Mouse (Mus musculus): ENCODE measurements at regions not wholly inside any gene's neighbourhood (a gene's known extent, or its start where the extent isn't known, plus 50 kb on each side); places are given as distances from the start of the nearest gene placed in this dataset.

- H3K27me3 ChIP-seq (ENCODE audit: control insufficient read depth, insufficient read depth, low read length): no peaks in the 10 kb centered on the region
These were observed 132.9 kb upstream of the Abca1 start for GRCm38 (mm10) chr4:53292606-53293005.

GRCm38 (mm10) chr4:53277741-53278525, 118.2 kb upstream of the Abca1 start:
- Histone ChIP-seq H3K9me3 (ENCODE audit: control insufficient read depth, low read length) (no peaks in the 10 kb centered on the region), H3K9ac (replicated peaks; ENCODE audit: low read depth, low read length) (no peak overlapping the region), H3K27me3 (ENCODE audit: control insufficient read depth, insufficient read depth, low read length) (no peaks in the 10 kb centered on the region), H3K27ac (ENCODE audit: low read depth, low read length) (no peak overlapping the region), H3K4me2 (ENCODE audit: low read depth, low read length) (no peak overlapping the region), H3K4me3 (ENCODE audit: low read depth, low read length) (no peak overlapping the region), H3K36me3 (ENCODE audit: control insufficient read depth, insufficient read depth, low read length) (no peaks in the 10 kb centered on the region), H3K4me1 (ENCODE audit: control insufficient read depth, insufficient read depth, low read length) (no peaks in the 10 kb centered on the region)
- no peak for ATAC-seq (ENCODE audit: low read depth)
- WGBS: 51% methylated on average over 12 of the region's 12 CpGs

More at GRCm38 (mm10) chr4:53292606-53293005, 132.9 kb upstream of the Abca1 start:
- H3K4me1 ChIP-seq (ENCODE audit: control insufficient read depth, insufficient read depth, low read length): no peaks in the 10 kb centered on the region
- H3K4me3 ChIP-seq (ENCODE audit: low read depth, low read length): no peak overlapping the region
- ATAC-seq (ENCODE audit: low read depth): no peak
- H3K36me3 ChIP-seq (ENCODE audit: control insufficient read depth, insufficient read depth, low read length): no peaks in the 10 kb centered on the region
- H3K9me3 ChIP-seq (ENCODE audit: control insufficient read depth, low read length): no peaks in the 10 kb centered on the region
- 93% methylated on average over 3 of the region's 3 CpGs for WGBS
- no peak overlapping the region for H3K4me2 ChIP-seq (ENCODE audit: low read depth, low read length)
- H3K27ac ChIP-seq (ENCODE audit: low read depth, low read length): no peak overlapping the region
- H3K9ac ChIP-seq (replicated peaks; ENCODE audit: low read depth, low read length): no peak overlapping the region

GRCm38 (mm10) chr4:53270433-53270832, 110.7 kb upstream of the Abca1 start:
- Histone ChIP-seq H3K9me3 (ENCODE audit: control insufficient read depth, low read length) (no peaks in the 10 kb centered on the region), H3K9ac (replicated peaks; ENCODE audit: low read depth, low read length) (no peak overlapping the region), H3K36me3 (ENCODE audit: control insufficient read depth, insufficient read depth, low read length) (no peaks in the 10 kb centered on the region), H3K27ac (ENCODE audit: low read depth, low read length) (no peak overlapping the region), H3K4me3 (ENCODE audit: low read depth, low read length) (no peak overlapping the region), H3K27me3 (ENCODE audit: control insufficient read depth, insufficient read depth, low read length) (no peaks in the 10 kb centered on the region), H3K4me1 (ENCODE audit: control insufficient read depth, insufficient read depth, low read length) (no peaks in the 10 kb centered on the region), H3K4me2 (ENCODE audit: low read depth, low read length) (no peak overlapping the region)
- ATAC-seq (ENCODE audit: low read depth): no peak
- WGBS: 88% methylated on average over 10 of the region's 10 CpGs

GRCm38 (mm10) chr4:53269999-53270398, 110.3 kb upstream of the Abca1 start:
- no peak overlapping the region for H3K4me2 ChIP-seq (ENCODE audit: low read depth, low read length)
- no peaks in the 10 kb centered on the region for H3K27me3 ChIP-seq (ENCODE audit: control insufficient read depth, insufficient read depth, low read length)
- H3K9me3 ChIP-seq (ENCODE audit: control insufficient read depth, low read length): no peaks in the 10 kb centered on the region
- no peak for ATAC-seq (ENCODE audit: low read depth)
- no peaks in the 10 kb centered on the region for H3K36me3 ChIP-seq (ENCODE audit: control insufficient read depth, insufficient read depth, low read length)
- no peak overlapping the region for H3K9ac ChIP-seq (replicated peaks; ENCODE audit: low read depth, low read length)
- no peaks in the 10 kb centered on the region for H3K4me1 ChIP-seq (ENCODE audit: control insufficient read depth, insufficient read depth, low read length)
- no peak overlapping the region for H3K27ac ChIP-seq (ENCODE audit: low read depth, low read length)
- 88% methylated on average over 5 of the region's 5 CpGs for WGBS
- H3K4me3 ChIP-seq (ENCODE audit: low read depth, low read length): no peak overlapping the region

- Histone ChIP-seq H3K4me2 (ENCODE audit: low read depth, low read length) (no peak overlapping the region), H3K27ac (ENCODE audit: low read depth, low read length) (no peak overlapping the region), H3K4me3 (ENCODE audit: low read depth, low read length) (no peak overlapping the region), H3K36me3 (ENCODE audit: control insufficient read depth, insufficient read depth, low read length) (no peaks in the 10 kb centered on the region), H3K9ac (replicated peaks; ENCODE audit: low read depth, low read length) (no peak overlapping the region), H3K27me3 (ENCODE audit: control insufficient read depth, insufficient read depth, low read length) (no peaks in the 10 kb centered on the region), H3K9me3 (ENCODE audit: control insufficient read depth, low read length) (no peaks in the 10 kb centered on the region), H3K4me1 (ENCODE audit: control insufficient read depth, insufficient read depth, low read length) (peaks cover 3% of the 10 kb centered on the region)
- no peak for ATAC-seq (ENCODE audit: low read depth)
- 91% methylated on average over 5 of the region's 5 CpGs for WGBS
These were observed 109.7 kb upstream of the Abca1 start for GRCm38 (mm10) chr4:53269251-53269842.

GRCm38 (mm10) chr4:53264901-53265300, 105.2 kb upstream of the Abca1 start:
- Histone ChIP-seq H3K9ac (replicated peaks; ENCODE audit: low read depth, low read length) (no peak overlapping the region), H3K4me3 (ENCODE audit: low read depth, low read length) (no peak overlapping the region), H3K4me1 (ENCODE audit: control insufficient read depth, insufficient read depth, low read length) (peaks cover 14% of the 10 kb centered on the region), H3K27ac (ENCODE audit: low read depth, low read length) (no peak overlapping the region), H3K27me3 (ENCODE audit: control insufficient read depth, insufficient read depth, low read length) (no peaks in the 10 kb centered on the region), H3K36me3 (ENCODE audit: control insufficient read depth, insufficient read depth, low read length) (no peaks in the 10 kb centered on the region), H3K4me2 (ENCODE audit: low read depth, low read length) (no peak overlapping the region), H3K9me3 (ENCODE audit: control insufficient read depth, low read length) (no peaks in the 10 kb centered on the region)
- ATAC-seq (ENCODE audit: low read depth): 0 out of 2 replicates have a peak, but pooled peaks have one; percentile 51
- WGBS: 67% methylated on average over 5 of the region's 5 CpGs

GRCm38 (mm10) chr4:53264501-53264900, 104.8 kb upstream of the Abca1 start:
- no peak overlapping the region for H3K27ac ChIP-seq (ENCODE audit: low read depth, low read length)
- no peak overlapping the region for H3K4me3 ChIP-seq (ENCODE audit: low read depth, low read length)
- peaks cover 14% of the 10 kb centered on the region for H3K4me1 ChIP-seq (ENCODE audit: control insufficient read depth, insufficient read depth, low read length)
- ATAC-seq (ENCODE audit: low read depth): no peak
- no peaks in the 10 kb centered on the region for H3K9me3 ChIP-seq (ENCODE audit: control insufficient read depth, low read length)
- H3K4me2 ChIP-seq (ENCODE audit: low read depth, low read length): no peak overlapping the region
- WGBS: 58% methylated on average over 2 of the region's 2 CpGs
- no peaks in the 10 kb centered on the region for H3K27me3 ChIP-seq (ENCODE audit: control insufficient read depth, insufficient read depth, low read length)
- H3K9ac ChIP-seq (replicated peaks; ENCODE audit: low read depth, low read length): no peak overlapping the region
- no peaks in the 10 kb centered on the region for H3K36me3 ChIP-seq (ENCODE audit: control insufficient read depth, insufficient read depth, low read length)

- Histone ChIP-seq H3K36me3 (ENCODE audit: control insufficient read depth, insufficient read depth, low read length) (no peaks in the 10 kb centered on the region), H3K4me1 (ENCODE audit: control insufficient read depth, insufficient read depth, low read length) (peaks cover 14% of the 10 kb centered on the region), H3K27me3 (ENCODE audit: control insufficient read depth, insufficient read depth, low read length) (no peaks in the 10 kb centered on the region), H3K4me3 (ENCODE audit: low read depth, low read length) (no peak overlapping the region), H3K9me3 (ENCODE audit: control insufficient read depth, low read length) (no peaks in the 10 kb centered on the region), H3K27ac (ENCODE audit: low read depth, low read length) (0 out of 2 replicates have a peak overlapping the region, but pooled peaks have one; percentile 22), H3K9ac (replicated peaks; ENCODE audit: low read depth, low read length) (no peak overlapping the region), H3K4me2 (ENCODE audit: low read depth, low read length) (no peak overlapping the region)
- 44% methylated on average over 13 of the region's 13 CpGs for WGBS
- ATAC-seq (ENCODE audit: low read depth): peak; percentile 83
These were observed 104.1 kb upstream of the Abca1 start for GRCm38 (mm10) chr4:53263776-53264175.

GRCm38 (mm10) chr4:53262466-53262865, 102.8 kb upstream of the Abca1 start:
- Histone ChIP-seq H3K36me3 (ENCODE audit: control insufficient read depth, insufficient read depth, low read length) (no peaks in the 10 kb centered on the region), H3K4me3 (ENCODE audit: low read depth, low read length) (no peak overlapping the region), H3K4me2 (ENCODE audit: low read depth, low read length) (no peak overlapping the region), H3K9me3 (ENCODE audit: control insufficient read depth, low read length) (no peaks in the 10 kb centered on the region), H3K27me3 (ENCODE audit: control insufficient read depth, insufficient read depth, low read length) (no peaks in the 10 kb centered on the region), H3K9ac (replicated peaks; ENCODE audit: low read depth, low read length) (no peak overlapping the region), H3K27ac (ENCODE audit: low read depth, low read length) (no peak overlapping the region), H3K4me1 (ENCODE audit: control insufficient read depth, insufficient read depth, low read length) (peaks cover 14% of the 10 kb centered on the region)
- whole genome bisulfite sequencing: 89% methylated on average over 5 of the region's 5 CpGs
- no peak for ATAC-seq (ENCODE audit: low read depth)

Measured in neural tube, embryonic 14.5 days (tissue).